Mouse (Mus musculus) lung, adult 2 months (tissue): ENCODE measurements around the gene Cdh9.

Experiments
- CTCF ChIP-seq: fragments of 200-500 bp; IDR thresholded peaks from 2 replicates; pipeline ENCODE4 v1.5.1; 2011; ENCODE audit warnings: mild to moderate bottlenecking, low read length, control low read depth; ENCODE audit not compliant: insufficient read depth
- POLR2A ChIP-seq: fragments of 200-500 bp; IDR thresholded peaks from 2 replicates; pipeline ENCODE4 v1.6.1; 2011; ENCODE audit warnings: low read depth, mild to moderate bottlenecking, control low read depth, low read length, borderline replicate concordance; ENCODE audit errors: extremely low read depth

DNA sequence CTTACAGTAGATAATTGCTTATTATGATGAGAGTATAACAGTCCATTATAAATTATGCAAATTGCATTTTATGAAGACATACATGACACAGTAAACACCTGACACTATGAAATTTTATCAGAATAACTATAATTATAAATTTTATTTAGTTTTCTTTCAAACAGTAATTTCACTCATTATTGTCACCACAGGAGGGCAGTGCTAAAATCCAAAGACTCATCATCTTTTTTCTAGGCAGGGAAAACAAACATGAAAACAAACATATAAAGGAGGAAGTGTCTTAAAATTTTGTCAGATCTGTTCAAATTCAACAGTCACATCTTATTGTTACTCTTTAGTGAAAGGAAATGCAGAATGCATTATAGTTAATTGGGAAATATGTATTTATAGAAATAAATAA lies 72.7 kb downstream of the Cdh9 start:
- TF ChIP-seq POLR2A (no peak), CTCF (no peak)
